Mouse (Mus musculus): ENCODE measurements around the gene Tnc. TPM values are rescaled to one million over a fixed set of nuclear protein-coding genes. Genes with fewer than 3 reads are reported as not detected.

The Tnc gene
- total RNA-seq (2012; rRNA removed): 4.8 and 31.3 TPM in 2 replicates

GRCm38 (mm10) chr4:64046831-64047493, at the start of gene Tnc:
TSS of gene Tnc (minus strand) at chr4:64047015.
- Histone ChIP-seq H3K9ac (ENCODE audit: insufficient read depth, low read depth, low read length, poor library complexity, severe bottlenecking) (peak within 1 kb of the TSS; percentile 42; the same call in 1 of the 2 replicates), H3K4me3 (ENCODE audit: insufficient read depth in 1 of 2, low read depth in 1 of 2, low read length in 2 of 2, poor library complexity in 1 of 2, severe bottlenecking in 1 of 2) (peak within 1 kb of the TSS; percentile 43 to 48; a peak in 3 of 4 replicates), H3K36me3 (ENCODE audit: control insufficient read depth, insufficient read depth, low read length, poor library complexity, severe bottlenecking) (no peaks in the 10 kb centered on the region), H3K9me3 (ENCODE audit: control insufficient read depth, insufficient read depth, low read depth, low read length) (no peaks in the 10 kb centered on the region), H3K4me1 (ENCODE audit: control insufficient read depth in 2 of 2, insufficient read depth in 2 of 2, low read length in 2 of 2, poor library complexity in 1 of 2) (peaks cover 0 to 2% of the 10 kb centered on the region in 2 experiments; a peak in 1 of 4 replicates), H3K27ac (ENCODE audit: insufficient read depth, low read depth, low read length, poor library complexity, severe bottlenecking) (no peak within 1 kb of the TSS)
- peak; percentile 26 for DNase-seq (ENCODE audit: low read depth, low spot score)
- in situ Hi-C loops (cut with MboI; ENCODE audit: low sequenced_read_pairs in 2 of 2, unreplicated experiment in 2 of 2): no loop called here
- TF ChIP-seq ZNF384 (IDR thresholded peaks at IDR 0.05; ENCODE audit: low read depth, low read length) (peak; percentile 78), MAFK (IDR thresholded peaks at IDR 0.05; ENCODE audit: insufficient read depth, low read depth, low read length) (no peak)

GRCm38 (mm10) chr4:64094221-64094620, 47.4 kb upstream of the Tnc start:
- Histone ChIP-seq H3K27ac (ENCODE audit: insufficient read depth, low read depth, low read length, poor library complexity, severe bottlenecking) (no peak overlapping the region), H3K4me3 (ENCODE audit: insufficient read depth in 1 of 2, low read depth in 1 of 2, low read length in 2 of 2, poor library complexity in 1 of 2, severe bottlenecking in 1 of 2) (no peak overlapping the region), H3K9ac (ENCODE audit: insufficient read depth, low read depth, low read length, poor library complexity, severe bottlenecking) (no peak overlapping the region), H3K4me1 (ENCODE audit: control insufficient read depth in 2 of 2, insufficient read depth in 2 of 2, low read length in 2 of 2, poor library complexity in 1 of 2) (no peaks in the 10 kb centered on the region), H3K9me3 (ENCODE audit: control insufficient read depth, insufficient read depth, low read depth, low read length) (no peaks in the 10 kb centered on the region), H3K36me3 (ENCODE audit: control insufficient read depth, insufficient read depth, low read length, poor library complexity, severe bottlenecking) (no peaks in the 10 kb centered on the region)
- DNase-seq (ENCODE audit: low read depth, low spot score): no peak
- in situ Hi-C loops (cut with MboI; ENCODE audit: low sequenced_read_pairs in 2 of 2, unreplicated experiment in 2 of 2): no loop called here
- no peak for TF ChIP-seq ZNF384 (IDR thresholded peaks at IDR 0.05; ENCODE audit: low read depth, low read length)
- no peak for TF ChIP-seq ZC3H11A (IDR thresholded peaks at IDR 0.05; ENCODE audit: borderline replicate concordance, low read depth, low read length)
- no peak for TF ChIP-seq CHD2 (IDR thresholded peaks at IDR 0.05; ENCODE audit: low read depth, low read length)
- TF ChIP-seq HCFC1 (IDR thresholded peaks at IDR 0.05; ENCODE audit: borderline replicate concordance, insufficient read depth, low read length): no peak
- no peak for TF ChIP-seq MAFK (IDR thresholded peaks at IDR 0.05; ENCODE audit: insufficient read depth, low read depth, low read length)

- Histone ChIP-seq H3K36me3 (ENCODE audit: control insufficient read depth, insufficient read depth, low read length, poor library complexity, severe bottlenecking) (no peaks in the 10 kb centered on the region), H3K27ac (ENCODE audit: insufficient read depth, low read depth, low read length, poor library complexity, severe bottlenecking) (no peak overlapping the region), H3K4me1 (ENCODE audit: control insufficient read depth in 2 of 2, insufficient read depth in 2 of 2, low read length in 2 of 2, poor library complexity in 1 of 2) (no peaks in the 10 kb centered on the region), H3K9ac (ENCODE audit: insufficient read depth, low read depth, low read length, poor library complexity, severe bottlenecking) (no peak overlapping the region), H3K4me3 (ENCODE audit: insufficient read depth in 1 of 2, low read depth in 1 of 2, low read length in 2 of 2, poor library complexity in 1 of 2, severe bottlenecking in 1 of 2) (no peak overlapping the region), H3K9me3 (ENCODE audit: control insufficient read depth, insufficient read depth, low read depth, low read length) (no peaks in the 10 kb centered on the region)
- no peak for DNase-seq (ENCODE audit: low read depth, low spot score)
- TF ChIP-seq MAFK (IDR thresholded peaks at IDR 0.05; ENCODE audit: insufficient read depth, low read depth, low read length): no peak
- TF ChIP-seq ZNF384 (IDR thresholded peaks at IDR 0.05; ENCODE audit: low read depth, low read length): no peak
- TF ChIP-seq HCFC1 (IDR thresholded peaks at IDR 0.05; ENCODE audit: borderline replicate concordance, insufficient read depth, low read length): no peak
- TF ChIP-seq CHD2 (IDR thresholded peaks at IDR 0.05; ENCODE audit: low read depth, low read length): no peak
- TF ChIP-seq ZC3H11A (IDR thresholded peaks at IDR 0.05; ENCODE audit: borderline replicate concordance, low read depth, low read length): no peak
- in situ Hi-C loops (cut with MboI; ENCODE audit: low sequenced_read_pairs in 2 of 2, unreplicated experiment in 2 of 2): no loop called here
Measured at GRCm38 (mm10) chr4:64092857-64093256, 46.0 kb upstream of the Tnc start.

- DNase-seq (ENCODE audit: low read depth, low spot score): no peak
- H3K4me1 ChIP-seq (ENCODE audit: control insufficient read depth in 2 of 2, insufficient read depth in 2 of 2, low read length in 2 of 2, poor library complexity in 1 of 2): no peaks in the 10 kb centered on the region
- H3K9ac ChIP-seq (ENCODE audit: insufficient read depth, low read depth, low read length, poor library complexity, severe bottlenecking): no peak overlapping the region
- TF ChIP-seq HCFC1 (IDR thresholded peaks at IDR 0.05; ENCODE audit: borderline replicate concordance, insufficient read depth, low read length) (no peak), MAFK (IDR thresholded peaks at IDR 0.05; ENCODE audit: insufficient read depth, low read depth, low read length) (no peak), ZNF384 (IDR thresholded peaks at IDR 0.05; ENCODE audit: low read depth, low read length) (no peak), ZC3H11A (IDR thresholded peaks at IDR 0.05; ENCODE audit: borderline replicate concordance, low read depth, low read length) (no peak), CHD2 (IDR thresholded peaks at IDR 0.05; ENCODE audit: low read depth, low read length) (no peak)
- in situ Hi-C loops (cut with MboI; ENCODE audit: low sequenced_read_pairs in 2 of 2, unreplicated experiment in 2 of 2): no loop called here
- H3K36me3 ChIP-seq (ENCODE audit: control insufficient read depth, insufficient read depth, low read length, poor library complexity, severe bottlenecking): no peaks in the 10 kb centered on the region
- H3K4me3 ChIP-seq (ENCODE audit: insufficient read depth in 1 of 2, low read depth in 1 of 2, low read length in 2 of 2, poor library complexity in 1 of 2, severe bottlenecking in 1 of 2): no peak overlapping the region
- no peak overlapping the region for H3K27ac ChIP-seq (ENCODE audit: insufficient read depth, low read depth, low read length, poor library complexity, severe bottlenecking)
- H3K9me3 ChIP-seq (ENCODE audit: control insufficient read depth, insufficient read depth, low read depth, low read length): no peaks in the 10 kb centered on the region
Measured at GRCm38 (mm10) chr4:64089378-64089777, 42.6 kb upstream of the Tnc start.

All from ES-E14 (cell line).